Mouse (Mus musculus): Measurements from ENCODE around the gene Nfatc4.

The Nfatc4 gene

DNA sequence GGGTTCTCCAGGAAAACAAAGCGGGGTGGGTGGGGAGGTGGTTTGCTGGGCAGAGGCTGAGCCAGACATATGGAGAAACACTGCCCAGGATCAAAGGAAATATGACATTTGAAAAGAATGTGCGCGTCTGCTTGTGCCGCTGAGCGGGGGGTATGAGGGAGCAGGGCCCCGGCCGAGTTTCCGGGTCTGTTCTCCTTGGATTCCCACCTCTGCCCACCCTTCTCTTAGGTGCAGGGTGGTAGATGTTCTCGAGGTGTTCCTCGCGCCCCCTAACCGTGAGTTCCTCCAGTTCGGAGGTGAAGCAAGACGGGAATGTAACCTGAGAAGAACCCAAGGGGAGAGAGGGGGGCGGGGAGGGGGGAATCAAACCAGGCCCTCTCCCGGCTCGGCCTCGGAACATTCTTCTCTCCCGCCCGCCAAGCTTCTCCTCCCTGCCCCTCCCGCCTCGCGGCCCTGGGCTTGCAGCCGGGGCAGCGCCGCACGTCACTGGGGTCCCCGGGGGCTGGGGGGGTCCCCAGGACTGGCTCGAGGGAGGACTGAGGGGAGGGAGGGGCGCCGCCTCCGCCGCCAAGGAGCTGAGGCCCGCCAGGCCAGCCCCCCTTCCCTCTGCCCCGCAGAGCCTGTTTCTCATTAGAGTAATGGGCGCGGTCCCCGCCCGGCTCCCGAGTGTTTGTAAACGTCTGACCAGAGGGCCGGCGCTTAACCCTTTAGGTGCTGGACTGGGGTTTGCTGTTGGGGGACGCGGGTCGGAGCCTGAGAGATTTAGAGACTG, at the start of gene Nfatc4:
Nfatc4 (plus strand) TSS at position 154 of the 772 bp plus-strand sequence.
- peak; percentile 39 to 61 for DNase-seq

GRCm38 (mm10) chr14:55776711-55777110, 46.2 kb upstream of the Nfatc4 start:
- no peak for DNase-seq

- DNase-seq = no peak
Measured at GRCm38 (mm10) chr14:55777176-55777575, 45.8 kb upstream of the Nfatc4 start.

GRCm38 (mm10) chr14:55777806-55778205, 45.1 kb upstream of the Nfatc4 start:
- DNase-seq = no peak

DNA sequence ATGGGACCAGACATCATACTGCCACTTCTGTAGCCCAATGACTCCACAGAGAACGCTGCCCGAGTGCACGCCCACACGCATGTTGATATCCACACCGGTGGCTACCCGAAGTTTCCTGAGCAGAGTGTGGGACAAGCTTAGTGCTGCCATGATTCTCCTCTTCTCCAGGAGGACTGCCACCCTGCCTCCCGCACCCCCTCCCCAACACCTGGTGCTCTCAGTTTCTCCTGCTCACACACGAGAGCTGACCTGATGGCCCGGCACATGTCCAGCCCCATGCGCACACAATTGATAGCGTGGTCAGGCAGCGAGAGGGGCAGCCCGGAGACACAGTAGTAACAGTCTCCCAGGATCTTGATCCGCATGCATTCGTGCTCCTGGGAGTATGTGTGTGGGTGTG, 44.3 kb upstream of the Nfatc4 start:
- no peak for DNase-seq

GRCm38 (mm10) chr14:55779656-55780055, 43.3 kb upstream of the Nfatc4 start:
- DNase-seq = no peak

- DNase-seq = no peak
Measured at GRCm38 (mm10) chr14:55780736-55781135, 42.2 kb upstream of the Nfatc4 start.

- peak; percentile 62 to 76 for DNase-seq
Measured at GRCm38 (mm10) chr14:55781310-55781709, 41.6 kb upstream of the Nfatc4 start.

DNA sequence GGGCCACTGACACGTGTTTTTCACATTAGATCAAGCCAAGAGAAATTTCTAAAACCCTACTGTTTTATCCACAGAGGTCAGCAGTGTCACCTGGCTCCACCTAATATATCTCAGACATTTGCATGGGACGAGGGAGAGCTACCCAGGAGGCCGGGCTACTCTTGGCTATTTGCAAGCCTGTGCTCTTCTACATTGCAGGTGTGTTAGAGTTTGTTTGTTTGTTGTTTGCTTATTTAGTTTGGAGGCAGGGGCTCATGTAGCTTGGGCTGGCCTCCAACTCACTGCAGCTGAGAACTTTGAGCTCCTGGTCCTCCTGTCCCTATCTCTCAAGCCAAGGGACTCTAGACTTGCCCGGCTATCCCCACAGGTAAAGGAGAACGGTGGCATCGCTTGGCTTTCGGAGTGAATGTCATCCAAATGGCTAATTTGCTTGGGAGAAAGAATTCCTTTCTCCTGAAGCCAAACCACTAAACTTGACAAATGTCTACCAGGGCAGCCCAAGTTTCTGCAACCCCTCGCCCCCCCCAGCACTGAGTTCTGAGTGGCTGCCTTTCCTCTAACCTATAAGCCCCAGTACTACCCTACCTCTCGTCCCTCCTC, 40.5 kb upstream of the Nfatc4 start:
- no peak for DNase-seq

DNA sequence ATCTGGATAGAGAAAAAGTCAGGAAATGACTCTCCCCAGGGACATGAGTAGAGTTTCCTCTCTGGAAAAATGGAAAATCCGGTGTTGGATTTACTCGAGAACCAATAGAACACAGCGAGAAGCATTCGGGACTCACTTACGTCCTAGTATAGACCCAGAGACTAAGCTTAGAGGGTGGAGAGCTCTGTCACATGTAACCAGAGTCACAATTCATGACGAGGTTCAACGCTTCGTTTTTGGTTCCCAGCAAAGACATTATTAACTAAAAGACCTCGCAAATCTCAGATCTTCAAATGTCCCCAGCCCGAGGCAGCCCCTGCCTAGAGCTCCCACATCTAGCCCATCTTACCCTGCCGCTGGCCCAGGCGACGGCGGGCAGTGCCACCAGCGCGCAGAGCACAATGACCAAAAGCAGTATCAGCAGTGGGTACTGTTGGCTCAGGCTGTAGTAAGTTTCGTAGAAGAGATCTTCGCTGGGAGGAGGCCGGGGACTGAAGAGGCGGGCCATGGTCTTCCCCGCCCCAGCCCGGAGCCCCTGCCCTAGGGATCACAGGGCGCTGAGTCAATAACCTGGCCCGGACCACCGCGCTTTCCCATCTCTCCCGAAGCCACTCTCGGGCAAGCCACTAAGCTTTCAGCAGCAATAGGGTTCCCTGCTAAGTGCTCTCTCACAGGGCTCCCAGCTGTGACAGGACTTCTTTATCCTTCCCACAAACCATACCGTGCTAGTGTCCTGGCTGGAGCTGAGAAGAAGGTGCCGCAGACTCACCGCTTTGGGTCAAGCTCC, 39.6 kb upstream of the Nfatc4 start:
- DNase-seq = no peak

- no peak for DNase-seq
Measured at GRCm38 (mm10) chr14:55783958-55784235, 39.0 kb upstream of the Nfatc4 start, which contains the start of gene Adcy4. Gene Adcy4, minus strand, starts transcription at chr14:55784095.

DNA sequence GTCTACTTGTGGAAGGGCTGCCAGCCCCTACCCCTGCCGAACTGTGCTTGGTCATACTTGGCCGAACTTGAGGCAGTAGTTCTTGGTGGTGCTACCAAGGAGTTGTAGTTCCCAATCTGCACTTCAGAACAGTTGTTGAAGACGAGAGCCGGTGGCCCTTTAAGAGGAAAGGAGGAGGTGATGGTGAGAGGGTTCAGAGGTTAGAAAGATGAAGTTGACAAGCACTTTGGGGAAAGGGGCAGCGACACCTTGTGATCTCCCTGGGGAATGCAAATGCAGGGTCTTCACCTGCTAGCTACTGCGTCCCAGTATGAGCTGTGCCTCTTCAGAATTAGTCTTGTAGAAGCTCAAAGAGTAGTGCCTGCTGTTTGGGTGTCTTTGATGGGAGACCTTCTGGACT, 37.7 kb upstream of the Nfatc4 start:
- no peak for DNase-seq

GRCm38 (mm10) chr14:55787731-55788130, 35.2 kb upstream of the Nfatc4 start:
- no peak for DNase-seq

- no peak for DNase-seq
Measured at GRCm38 (mm10) chr14:55788256-55789050, 34.5 kb upstream of the Nfatc4 start, which contains the start of gene Ripk3. Gene Ripk3, minus strand, starts transcription at chr14:55788865.

GRCm38 (mm10) chr14:55793461-55793860, 29.5 kb upstream of the Nfatc4 start:
- no peak for DNase-seq

GRCm38 (mm10) chr14:55793946-55794345, 29.0 kb upstream of the Nfatc4 start:
- DNase-seq = no peak

DNA sequence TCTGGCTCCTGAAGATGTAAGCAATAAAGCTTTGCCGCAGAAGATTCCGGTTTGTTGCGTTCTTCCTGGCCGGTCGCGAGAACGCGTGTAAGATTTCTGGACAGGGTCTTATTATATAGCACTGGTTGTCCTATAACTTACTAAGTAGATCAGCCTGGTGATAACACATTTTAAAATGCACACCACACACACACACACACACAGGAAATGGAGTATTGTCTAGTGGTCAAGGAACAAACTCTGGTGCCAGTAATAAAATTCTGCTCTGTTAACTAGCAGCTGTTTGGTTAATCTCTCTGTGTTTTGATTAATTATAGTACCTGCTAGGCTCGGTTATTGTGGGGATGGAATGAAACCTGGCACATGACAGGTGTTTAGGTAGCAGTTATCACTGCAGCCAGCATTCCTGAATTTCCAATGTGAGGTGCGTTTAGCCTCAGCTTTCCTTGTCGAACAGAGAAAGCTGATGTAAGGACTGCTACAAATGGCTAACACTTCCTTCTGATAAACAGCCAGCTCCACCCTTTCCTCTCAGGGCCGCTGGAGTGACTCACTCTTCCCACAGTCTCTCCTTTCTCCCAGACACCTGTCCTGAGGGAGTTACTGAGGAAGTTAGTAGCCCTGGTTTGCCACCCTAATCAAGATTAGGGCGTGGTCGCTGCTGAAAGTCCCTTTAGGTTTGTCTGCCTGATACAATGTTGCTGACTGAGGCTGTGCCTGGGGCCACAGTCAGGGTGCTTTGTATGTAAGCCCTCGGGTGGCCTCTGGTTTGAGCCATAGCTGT, 27.4 kb upstream of the Nfatc4 start:
- no peak for DNase-seq

DNA sequence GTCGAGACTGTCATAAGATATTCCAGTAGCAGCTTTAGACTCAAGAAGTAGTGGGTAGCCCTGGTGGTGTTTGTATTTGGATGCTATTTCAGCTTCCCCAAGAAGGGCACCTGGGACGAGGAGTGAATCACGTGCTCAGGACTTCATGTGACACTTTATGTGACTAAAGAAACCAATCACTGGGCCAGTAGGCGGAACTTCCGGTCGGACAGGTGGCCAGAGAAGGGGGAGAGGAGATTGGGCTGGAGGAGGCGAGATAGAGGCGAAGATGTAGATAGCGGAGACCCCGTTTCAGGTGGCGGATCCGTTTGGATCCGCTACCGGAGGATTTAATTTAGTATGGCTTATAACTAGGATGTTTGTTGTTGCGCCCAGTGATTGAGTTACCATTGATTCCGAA, 8.1 kb upstream of the Nfatc4 start:
- peak; percentile 76 to 90 for DNase-seq

DNA sequence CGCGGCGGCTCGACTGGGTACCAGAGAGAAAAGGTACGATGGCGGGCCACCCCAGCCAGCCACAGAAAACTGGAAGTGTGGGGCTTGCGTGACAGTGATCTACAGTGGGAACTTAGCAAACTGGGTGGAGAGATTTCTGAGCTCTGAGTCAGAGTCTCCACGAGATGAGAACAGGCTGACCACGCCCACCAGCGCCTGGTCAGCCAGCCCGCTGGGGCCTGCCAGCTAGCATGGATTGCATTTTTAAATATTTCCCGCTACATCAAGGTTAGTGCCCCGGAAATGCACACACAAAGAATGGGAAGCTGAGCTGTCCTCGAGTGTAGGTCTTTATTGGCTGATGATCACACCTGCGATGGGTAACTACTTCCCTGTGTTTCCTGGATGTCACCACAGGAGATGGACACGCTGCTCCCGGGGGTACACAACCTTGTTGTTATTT, 7.6 kb upstream of the Nfatc4 start:
- peak; percentile 43 to 65 for DNase-seq

- DNase-seq = peak in 1 of 2 experiments; percentile 1
Measured at GRCm38 (mm10) chr14:55819845-55820405, 3.0 kb upstream of the Nfatc4 start.

DNA sequence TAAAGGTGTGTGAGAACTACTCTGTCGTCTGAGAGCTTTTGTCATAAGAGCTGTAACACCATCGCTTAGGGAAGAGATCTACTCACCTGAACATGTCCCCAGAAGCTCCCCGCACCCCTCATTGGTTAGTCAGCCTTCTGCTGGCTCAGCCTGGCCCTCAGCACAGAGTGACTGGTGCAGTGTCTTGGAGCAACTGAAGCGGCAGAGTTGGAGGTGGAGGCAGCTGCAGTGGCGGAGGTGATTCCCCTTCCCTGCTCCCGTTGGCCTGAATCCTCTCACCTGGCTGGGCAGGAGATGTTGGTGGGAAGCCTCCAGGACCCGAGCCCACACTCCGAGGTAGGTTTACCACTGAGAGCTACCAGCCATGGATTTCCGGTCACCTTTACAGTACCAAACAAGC, 2.4 kb upstream of the Nfatc4 start:
- peak in 1 of 2 experiments; percentile 1 for DNase-seq

All from cerebellum, postnatal 25 days (tissue).